Mouse (Mus musculus) T-helper 17 cell (primary cell): ENCODE measurements around the gene Rcbtb1.

ENCODE experiments used
- in situ Hi-C, 2 experiments: fragments of 300-600 bp; cut with MboI, MseI; formaldehyde crosslinking; loops; 1 replicate in 1 of 2; 2 replicates in 1 of 2; pipeline ENCODE4 v1.15.1; 2025; ENCODE audit warnings: high pct_unique_total_duplicates in 2 of 2

Rcbtb1 gene

DNA sequence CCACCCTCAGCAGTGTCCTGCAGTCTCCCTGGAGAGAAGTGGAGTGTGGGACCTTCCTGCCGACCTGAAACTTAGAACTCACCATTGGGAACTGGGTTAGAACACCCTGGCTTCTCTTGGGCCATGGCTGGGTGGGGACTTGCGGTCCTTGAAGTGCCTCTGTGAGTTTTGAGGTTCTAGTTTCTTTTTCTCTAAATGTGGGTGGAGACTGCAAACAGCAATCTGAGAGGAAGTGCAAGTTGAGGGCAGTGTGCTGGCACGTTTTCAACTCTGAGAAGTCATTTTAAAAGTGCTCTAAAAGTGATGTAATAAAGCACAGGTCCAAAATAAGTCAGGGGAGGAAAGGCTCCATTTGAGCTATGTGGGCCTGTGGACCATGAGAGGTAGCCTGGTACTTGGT, 59.0 kb downstream of the Rcbtb1 start, which contains the start of gene Gm6904:
Gene Gm6904, minus strand, starts transcription at position 161 of the 400 bp plus-strand sequence.
- in situ Hi-C loops = no loop called here

DNA sequence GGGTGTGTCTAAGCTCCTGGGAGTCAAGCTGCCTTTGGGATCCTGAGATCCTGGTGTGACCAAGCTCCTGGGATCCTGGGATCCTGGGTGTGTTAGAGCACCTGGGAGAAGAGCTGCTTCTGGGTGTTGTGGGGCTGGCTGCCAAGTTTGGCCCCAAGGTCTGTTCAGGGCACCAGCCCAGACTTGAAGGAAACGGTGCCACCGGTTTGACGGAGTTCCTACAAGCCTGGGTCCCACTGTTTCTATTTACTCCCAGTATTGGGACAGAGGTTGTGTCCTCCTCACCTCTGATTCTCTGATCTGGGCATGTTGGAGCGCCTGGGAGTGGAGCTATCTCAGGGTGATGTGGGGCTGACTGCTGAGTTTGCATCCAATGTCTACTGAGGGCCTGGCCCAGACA, 74.0 kb downstream of the Rcbtb1 start:
- in situ Hi-C loops = loop anchor here in 1 of 2 experiments (5.0 kb wide), 2 partner anchors 42 to 107 kb away; no protein-coding TSS in a partner anchor
